Mouse (Mus musculus) small intestine, adult 2 months (tissue): ENCODE data around the gene Zfp800.

Source experiments
- CTCF ChIP-seq: fragments of 200-500 bp; IDR thresholded peaks from 2 replicates; pipeline ENCODE4 v1.5.1; 2012; ENCODE audit warnings: low read depth, mild to moderate bottlenecking, control low read depth, inconsistent platforms, low read length, moderate library complexity, mixed read lengths; ENCODE audit not compliant: insufficient replicate concordance, insufficient read length; ENCODE audit errors: extremely low read depth
- POLR2A ChIP-seq: fragments of 200-500 bp; IDR thresholded peaks from 2 replicates; pipeline ENCODE4 v1.6.1; 2012; ENCODE audit warnings: low read depth, mild to moderate bottlenecking, control low read depth, inconsistent platforms, low read length, moderate library complexity

DNA sequence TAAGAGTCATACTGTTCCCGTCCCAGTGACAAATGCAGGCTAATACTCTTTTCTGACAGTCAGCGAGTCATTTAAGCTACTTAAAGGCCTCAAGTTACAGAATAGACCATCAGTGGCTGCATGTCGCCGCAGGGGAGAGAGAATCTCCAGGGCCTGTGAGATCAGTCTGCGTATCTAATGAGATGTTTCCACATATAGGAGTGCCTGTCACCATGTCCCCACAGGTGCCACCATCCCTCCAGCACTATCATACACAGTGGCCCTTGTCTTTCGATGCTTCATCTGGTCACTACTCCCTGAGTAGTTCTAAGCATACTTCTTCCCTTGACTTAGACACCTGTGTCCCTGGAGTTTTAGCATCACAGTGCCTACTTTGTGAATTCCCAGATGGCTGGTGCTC lies 68.0 kb downstream of the Zfp800 start:
- no peak for TF ChIP-seq POLR2A
- TF ChIP-seq CTCF, result no peak
